Mouse (Mus musculus) brown adipose tissue, adult 24 weeks (tissue): ENCODE data around the gene Cacna2d3. TPM values are rescaled to one million over a fixed set of nuclear protein-coding genes. Genes with fewer than 3 reads are reported as not detected.

ENCODE experiments used
- H3K27ac ChIP-seq: fragments of 200-500 bp; replicated peaks from 2 replicates; pipeline ENCODE4 v1.5.1; 2012; ENCODE audit warnings: low read depth, mild to moderate bottlenecking, low read length
- H3K4me1 ChIP-seq: fragments of 200-500 bp; 2 replicates; pipeline ENCODE4 v1.6.1; 2012; ENCODE audit warnings: low read length, mixed read lengths; ENCODE audit not compliant: control insufficient read depth, insufficient read depth, insufficient read length
- H3K4me3 ChIP-seq: fragments of 200-500 bp; 2 replicates; pipeline ENCODE4 v1.5.1; 2012; ENCODE audit warnings: low read depth, mild to moderate bottlenecking, low read length, moderate library complexity; ENCODE audit not compliant: insufficient read depth
- polyA plus RNA-seq: library from polyadenylated mRNA; stranded (reverse); fragments of >200 nt; gene quantifications from 2 replicates; pipeline ENCODE4 v1.2.4, GENCODE M21; 2012; ENCODE audit not compliant: missing spikeins, insufficient read depth, insufficient read length

Gene Cacna2d3
- polyA plus RNA-seq, 1 experiment: not detected

DNA sequence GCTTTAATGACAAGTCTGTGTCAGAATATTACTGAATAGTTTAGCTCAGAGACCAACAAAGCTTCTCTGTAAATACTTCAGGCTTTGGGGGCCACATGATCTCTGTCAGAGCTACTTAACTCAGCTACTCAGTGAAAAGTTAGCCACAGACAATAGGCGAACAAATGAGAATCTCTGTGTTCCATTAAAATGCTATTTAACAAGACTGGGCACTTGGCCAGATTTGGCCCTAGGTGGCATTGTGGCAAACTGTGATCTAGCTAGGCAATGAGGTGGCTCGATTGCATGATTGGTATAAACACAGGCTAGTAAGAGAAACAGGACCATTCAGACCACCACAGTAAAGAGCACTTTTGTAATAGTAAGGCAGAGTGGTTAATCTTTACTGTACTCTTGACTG, 478.1 kb downstream of the Cacna2d3 start:
- Histone ChIP-seq H3K4me1 (no peaks in the 10 kb centered on the region), H3K27ac (no peak overlapping the region), H3K4me3 (no peak overlapping the region)

DNA sequence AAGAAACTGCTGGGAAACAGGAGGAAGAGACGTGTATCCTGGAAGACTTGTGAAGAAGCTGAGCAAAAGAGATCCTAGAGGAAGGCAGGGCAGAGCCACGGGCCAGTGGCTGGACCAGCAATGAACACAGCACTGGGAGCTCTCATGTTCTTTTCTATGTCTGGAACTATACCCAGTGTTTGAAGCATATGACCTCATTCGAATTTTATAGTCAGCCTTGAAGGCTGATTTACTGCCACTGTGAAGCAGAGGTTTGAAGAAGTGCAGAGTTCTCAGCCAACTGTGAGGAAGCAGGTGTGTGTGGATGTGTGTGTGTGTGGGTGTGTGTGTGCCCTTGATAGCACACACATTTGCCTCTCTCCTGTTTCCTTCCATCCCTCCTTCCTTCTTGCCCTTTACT, 483.2 kb downstream of the Cacna2d3 start:
- Histone ChIP-seq H3K4me1 (no peaks in the 10 kb centered on the region), H3K27ac (no peak overlapping the region), H3K4me3 (no peak overlapping the region)

DNA sequence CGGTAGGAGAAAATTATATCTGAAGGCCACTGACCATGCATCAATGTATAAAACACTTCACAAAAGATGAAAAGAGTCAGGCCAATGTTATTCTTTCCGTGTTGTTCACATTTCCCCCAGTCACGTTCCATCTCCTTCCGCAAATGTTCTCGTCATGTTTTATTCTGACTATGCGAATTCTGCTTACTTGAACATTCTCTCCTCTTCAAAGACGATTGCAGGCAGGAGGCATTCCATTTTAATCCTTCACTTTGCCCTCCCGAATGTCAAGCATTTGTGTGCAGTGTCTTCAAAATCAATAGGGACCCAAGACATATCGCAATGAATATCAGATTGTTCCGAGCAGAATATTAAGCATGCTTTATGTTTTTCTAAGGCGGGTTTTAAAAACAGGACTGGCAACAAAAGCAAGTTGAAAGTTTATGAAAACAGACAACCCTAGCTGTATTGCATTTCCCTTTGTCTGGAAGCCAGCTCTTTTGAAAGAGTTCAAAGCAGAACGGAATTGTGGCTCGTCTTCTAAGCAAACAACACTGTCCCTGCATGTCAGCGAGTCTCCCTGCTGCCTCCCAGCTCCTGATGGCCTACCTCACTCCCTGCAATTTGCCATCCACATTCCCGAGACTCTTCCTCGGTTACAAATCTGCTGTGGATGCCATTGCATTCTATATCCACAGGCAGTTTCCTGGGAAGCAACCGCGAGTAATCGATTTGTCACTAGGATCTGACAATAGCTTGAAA, 492.5 kb downstream of the Cacna2d3 start:
- H3K27ac ChIP-seq: no peak overlapping the region
- no peaks in the 10 kb centered on the region for H3K4me1 ChIP-seq
- H3K4me3 ChIP-seq: no peak overlapping the region

DNA sequence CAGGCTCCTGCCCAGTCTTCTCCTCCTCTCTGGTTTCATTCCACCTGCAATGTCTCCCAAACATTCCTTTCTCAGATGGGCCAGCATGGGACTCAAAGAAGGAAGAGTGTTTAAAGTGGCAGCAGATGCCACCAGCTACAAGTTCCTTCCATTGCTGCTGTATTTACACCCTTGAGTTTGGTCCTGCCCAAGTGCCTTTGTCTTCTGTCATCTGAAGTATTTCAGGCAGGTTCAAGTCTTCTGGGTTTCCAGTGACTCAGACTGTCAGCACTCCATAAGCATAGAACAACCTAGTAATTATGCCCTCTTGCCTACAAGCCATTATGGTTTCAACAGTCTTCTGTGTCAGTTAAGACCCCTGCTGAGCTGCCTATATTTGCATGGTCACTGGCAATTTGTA, 493.2 kb downstream of the Cacna2d3 start:
- no peaks in the 10 kb centered on the region for H3K4me1 ChIP-seq
- H3K27ac ChIP-seq: no peak overlapping the region

DNA sequence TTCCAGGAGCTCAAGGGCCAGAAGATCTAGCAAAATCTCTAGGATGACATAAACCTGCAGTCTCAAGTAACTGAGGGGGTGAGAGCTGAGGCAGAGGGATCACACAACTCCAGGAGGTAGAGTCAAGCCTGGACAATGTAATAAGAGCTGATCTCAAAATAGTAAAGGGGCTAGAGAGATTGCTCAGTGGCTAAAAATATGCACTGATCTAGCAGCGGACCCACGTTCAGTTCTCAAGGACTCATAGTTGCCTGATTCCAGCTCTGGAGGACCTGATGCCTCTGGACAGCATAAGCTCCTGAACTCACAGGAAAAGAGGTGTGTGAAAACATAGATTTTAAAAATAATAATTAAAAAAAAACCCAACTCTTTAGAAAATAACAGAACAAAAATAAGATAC, 493.7 kb downstream of the Cacna2d3 start:
- H3K4me3 ChIP-seq: no peak overlapping the region
- no peaks in the 10 kb centered on the region for H3K4me1 ChIP-seq
- no peak overlapping the region for H3K27ac ChIP-seq

More for the DNA sequence above, 493.2 kb downstream of the Cacna2d3 start:
- no peak overlapping the region for H3K4me3 ChIP-seq

DNA sequence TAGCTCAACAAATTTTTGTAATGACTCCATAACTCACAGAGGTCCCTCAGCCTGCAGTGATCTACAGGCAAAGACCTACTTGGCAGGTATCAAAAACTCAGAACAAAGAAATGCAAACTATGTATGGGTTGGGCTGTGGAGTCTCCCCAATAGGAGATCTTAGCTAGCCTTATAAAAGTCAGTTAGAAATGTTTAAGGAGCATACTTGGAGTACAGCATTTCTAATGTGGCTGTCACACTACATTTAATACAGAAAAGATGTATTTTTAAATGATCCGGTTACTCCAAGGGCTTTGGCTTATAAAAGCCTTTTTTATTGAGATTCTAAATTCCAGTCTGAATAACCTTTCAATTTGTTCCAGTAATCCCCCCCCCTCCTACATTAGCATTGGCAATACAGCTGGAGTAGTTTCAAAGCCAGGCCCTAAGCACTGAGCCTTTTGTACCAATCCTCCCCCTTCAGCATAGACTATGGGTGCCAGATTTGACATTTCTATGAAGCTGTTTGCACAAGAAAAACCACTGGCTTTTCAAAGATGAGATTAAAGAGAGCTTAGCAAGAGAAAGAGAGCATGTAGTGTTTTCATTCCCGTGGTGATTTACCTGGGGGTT, 495.8 kb downstream of the Cacna2d3 start:
- Histone ChIP-seq H3K27ac (no peak overlapping the region), H3K4me3 (no peak overlapping the region), H3K4me1 (no peaks in the 10 kb centered on the region)

DNA sequence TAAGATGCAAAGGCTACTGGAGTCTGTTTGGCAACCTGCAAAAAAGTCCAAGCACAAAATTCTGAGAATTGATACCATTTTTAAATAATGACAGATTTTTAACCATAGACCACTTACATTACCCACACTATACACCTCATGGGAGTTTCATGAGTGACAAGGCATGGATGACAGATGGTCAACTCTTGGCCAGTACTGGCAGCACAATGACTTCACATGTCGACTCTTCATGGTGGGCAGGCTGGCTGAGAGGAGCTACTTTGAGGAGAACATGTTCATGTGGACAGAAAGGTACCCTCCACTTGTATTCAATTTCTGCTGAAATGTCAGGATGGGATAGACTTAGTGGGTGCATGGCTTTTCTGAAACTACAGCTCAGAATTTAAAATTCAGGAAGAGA, 498.7 kb downstream of the Cacna2d3 start:
- no peaks in the 10 kb centered on the region for H3K4me1 ChIP-seq
- no peak overlapping the region for H3K27ac ChIP-seq
- no peak overlapping the region for H3K4me3 ChIP-seq

DNA sequence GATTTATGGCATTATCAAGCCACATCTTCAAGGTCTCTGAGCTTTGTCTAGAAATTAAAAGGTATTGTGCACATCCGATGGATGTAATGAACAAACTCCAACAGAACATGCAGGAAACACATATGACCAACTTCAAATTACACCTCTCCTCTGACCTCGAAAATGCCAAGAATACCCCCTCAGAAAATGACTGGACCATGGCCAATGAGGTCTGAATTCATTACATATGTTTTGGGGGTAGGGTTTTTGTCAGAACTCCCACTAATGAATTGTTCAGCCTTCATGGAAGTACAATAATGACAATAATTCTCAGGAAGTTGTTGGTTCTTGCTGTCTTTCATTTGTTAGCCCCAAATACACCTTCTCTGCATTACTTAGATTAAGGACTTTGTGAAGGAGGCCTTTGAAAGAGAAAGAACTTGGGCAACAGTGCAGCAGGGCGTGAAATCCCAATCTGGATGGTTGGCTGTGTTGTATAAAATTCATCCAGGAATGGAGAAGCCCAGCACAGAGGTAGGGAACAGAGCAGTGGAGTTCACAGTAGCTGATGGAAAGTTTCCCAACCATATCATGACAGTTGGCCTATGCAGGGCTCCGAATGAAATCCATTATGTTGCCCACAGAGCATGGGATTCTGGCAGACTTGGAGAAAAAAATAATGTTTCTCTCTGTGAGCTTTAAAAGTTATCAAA, 499.3 kb downstream of the Cacna2d3 start:
- H3K4me3 ChIP-seq: no peak overlapping the region
- no peak overlapping the region for H3K27ac ChIP-seq
- no peaks in the 10 kb centered on the region for H3K4me1 ChIP-seq

DNA sequence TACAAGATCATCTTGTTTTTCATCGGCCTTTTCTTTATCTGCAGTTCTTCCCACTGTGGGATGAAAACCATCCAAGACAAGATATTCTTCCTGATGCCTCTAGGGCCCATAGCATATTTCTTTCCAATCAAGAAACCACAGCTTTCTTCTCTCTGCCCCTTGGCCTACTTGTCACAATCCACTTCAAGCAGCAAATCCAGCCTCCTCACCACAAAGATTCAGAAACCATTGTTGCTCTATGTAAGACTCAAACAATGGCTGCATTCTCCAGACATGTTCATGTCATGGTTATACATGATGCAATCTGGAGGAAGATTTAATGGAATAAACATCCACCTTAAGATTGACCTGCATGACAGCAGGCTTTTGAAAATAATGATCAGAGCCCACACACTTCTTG, 505.6 kb downstream of the Cacna2d3 start:
- H3K27ac ChIP-seq: no peak overlapping the region
- no peak overlapping the region for H3K4me3 ChIP-seq
- H3K4me1 ChIP-seq: no peaks in the 10 kb centered on the region

DNA sequence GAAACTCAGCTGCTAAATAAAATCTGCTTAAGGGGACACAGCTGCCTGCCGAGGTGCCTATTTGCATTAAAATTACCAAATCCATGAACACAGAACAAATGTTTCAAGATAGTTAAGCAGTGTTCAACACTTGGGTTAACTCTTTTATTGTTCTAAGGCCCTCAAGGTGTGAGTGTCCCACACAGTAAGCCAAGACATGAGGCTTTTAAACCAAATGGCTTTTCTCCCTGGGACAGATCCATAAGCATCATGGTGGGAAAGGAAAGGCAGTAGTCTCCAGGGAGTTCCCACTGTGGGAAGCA, 516.7 kb downstream of the Cacna2d3 start:
- H3K4me3 ChIP-seq: no peak overlapping the region
- no peaks in the 10 kb centered on the region for H3K4me1 ChIP-seq
- H3K27ac ChIP-seq: no peak overlapping the region

DNA sequence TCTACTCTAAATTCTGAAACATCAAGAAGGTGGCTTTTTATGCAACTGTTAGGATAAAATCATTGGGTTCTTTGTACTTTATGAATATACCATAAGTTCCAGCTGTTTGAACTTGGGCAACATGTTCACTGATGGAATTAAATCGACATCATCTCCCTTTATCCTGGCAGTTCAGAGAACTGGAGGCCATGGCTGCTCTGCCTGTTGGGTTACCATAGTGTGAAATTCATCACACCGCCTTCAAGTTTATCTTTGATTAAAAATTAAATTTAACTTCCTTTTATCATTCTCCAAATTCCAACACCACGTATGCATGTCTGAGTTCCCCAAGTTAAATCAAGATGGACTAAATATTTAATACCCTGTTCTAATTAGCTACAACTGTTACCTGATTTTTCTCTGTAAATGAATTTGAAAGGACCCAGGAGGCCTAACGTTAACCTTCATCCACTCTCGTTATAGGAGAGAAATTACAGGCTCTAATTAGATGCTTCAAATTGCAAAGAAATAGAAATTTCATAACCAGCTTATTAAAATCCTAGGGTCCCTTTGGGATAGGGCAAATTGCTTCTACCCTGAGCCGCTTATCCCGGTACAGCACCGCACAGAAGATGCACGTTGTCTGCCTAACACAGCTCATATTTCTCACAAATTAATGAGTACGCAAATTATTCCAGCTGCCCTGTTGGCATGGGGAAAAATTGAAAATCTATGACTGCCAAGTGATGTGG, 517.3 kb downstream of the Cacna2d3 start:
- Histone ChIP-seq H3K4me1 (no peaks in the 10 kb centered on the region), H3K27ac (no peak overlapping the region), H3K4me3 (no peak overlapping the region)

DNA sequence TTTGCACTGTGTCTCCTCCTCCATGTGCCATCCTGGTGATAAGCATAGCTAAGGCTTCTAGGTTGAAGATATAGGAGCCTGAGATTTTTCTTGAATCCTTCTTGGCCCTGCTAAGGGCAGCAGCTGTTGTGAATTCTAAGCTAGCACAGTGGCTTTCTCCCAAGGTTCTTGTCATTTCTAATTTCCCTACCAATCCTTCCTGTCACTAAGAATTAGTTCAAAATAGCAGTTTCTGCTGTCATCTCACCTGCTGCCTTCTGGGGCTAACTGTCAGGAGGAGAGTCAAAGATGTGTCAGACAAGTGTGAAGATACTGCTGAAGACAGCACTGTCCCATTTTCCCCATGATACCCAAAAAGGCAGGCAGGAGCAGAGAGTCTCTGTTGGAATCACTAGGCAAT, 525.5 kb downstream of the Cacna2d3 start:
- H3K4me3 ChIP-seq: no peak overlapping the region
- H3K27ac ChIP-seq: no peak overlapping the region
- no peaks in the 10 kb centered on the region for H3K4me1 ChIP-seq

DNA sequence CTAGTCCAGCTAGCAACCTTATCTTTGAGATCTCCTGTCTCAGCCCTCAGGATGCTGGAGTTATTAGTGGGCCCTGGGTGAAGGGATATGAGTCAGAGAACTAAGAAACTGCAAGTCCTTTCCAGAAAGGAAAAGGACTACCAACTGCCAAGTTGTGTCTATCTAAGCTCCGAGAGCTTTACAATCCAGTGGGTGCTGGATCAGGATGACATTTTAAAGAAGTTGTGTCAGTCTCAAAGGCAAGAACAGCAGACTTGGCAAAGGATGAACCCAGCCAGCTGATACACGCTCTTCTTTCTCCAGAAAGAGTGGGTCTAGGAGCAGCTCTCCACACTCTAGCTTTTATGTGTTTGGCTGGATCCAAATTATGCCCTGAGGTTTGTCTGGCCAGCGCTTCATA, 530.2 kb downstream of the Cacna2d3 start:
- no peak overlapping the region for H3K27ac ChIP-seq
- no peak overlapping the region for H3K4me3 ChIP-seq
- H3K4me1 ChIP-seq: no peaks in the 10 kb centered on the region

DNA sequence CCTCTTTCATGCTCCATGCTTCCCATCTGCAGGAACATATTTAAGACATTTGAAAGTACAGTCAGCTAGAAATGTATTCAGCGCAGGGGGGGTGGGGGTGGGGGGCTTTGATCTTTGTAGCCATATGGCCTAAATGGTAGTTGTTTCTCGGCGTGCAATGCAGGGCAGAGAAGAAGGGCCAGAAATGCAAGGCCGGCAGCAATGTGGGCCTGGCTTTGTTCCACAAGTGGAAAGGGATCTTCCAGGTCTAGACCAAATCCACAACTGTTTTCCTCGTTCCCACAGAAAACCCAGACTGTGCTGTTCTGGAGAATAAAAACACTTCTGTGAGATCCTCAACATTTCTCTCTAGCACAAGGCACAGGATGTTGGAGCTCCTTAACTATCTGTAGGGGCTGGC, 537.9 kb downstream of the Cacna2d3 start:
- Histone ChIP-seq H3K27ac (no peak overlapping the region), H3K4me3 (no peak overlapping the region), H3K4me1 (no peaks in the 10 kb centered on the region)

DNA sequence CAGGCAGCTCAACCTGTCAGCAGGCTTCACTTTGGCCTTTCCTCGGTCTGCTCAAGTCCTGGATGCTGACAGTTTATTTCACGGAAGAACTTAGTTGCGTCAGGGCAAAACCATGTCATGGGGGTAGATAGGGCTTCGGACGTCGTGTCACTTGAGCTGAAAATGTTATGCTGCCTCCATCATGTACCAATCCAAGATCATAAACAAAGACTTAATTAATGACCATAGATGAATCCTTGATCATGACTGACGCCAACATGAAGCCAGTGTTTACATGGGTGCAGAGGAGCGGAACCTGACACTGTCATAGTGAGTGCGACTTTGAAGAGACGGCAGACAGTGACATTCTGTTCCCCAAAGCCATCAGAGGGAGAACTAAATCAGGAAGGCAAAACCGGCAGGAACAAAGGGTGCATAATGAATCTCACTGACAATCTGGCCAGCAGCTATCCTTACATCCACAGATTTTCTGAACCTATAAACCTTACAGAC, 542.2 kb downstream of the Cacna2d3 start:
- Histone ChIP-seq H3K27ac (no peak overlapping the region), H3K4me1 (no peaks in the 10 kb centered on the region), H3K4me3 (no peak overlapping the region)
